Mouse (Mus musculus) ES-Bruce4 (cell line): ENCODE measurements around the gene D930048N14Rik. TPM values are rescaled to one million over a fixed set of nuclear protein-coding genes. Genes with fewer than 3 reads are reported as not detected.

Source experiments
- H3K27ac ChIP-seq: 2 replicates; pipeline ENCODE4 v1.5.1; 2012; ENCODE audit warnings: low read length, inconsistent platforms; ENCODE audit not compliant: insufficient read depth
- H3K27me3 ChIP-seq: 2 replicates; pipeline ENCODE4 v1.6.1; 2012; ENCODE audit warnings: mild to moderate bottlenecking, low read length, inconsistent platforms; ENCODE audit not compliant: control insufficient read depth, poor library complexity, insufficient read depth, severe bottlenecking
- H3K36me3 ChIP-seq: 2 replicates; pipeline ENCODE4 v1.6.1; 2012; ENCODE audit warnings: inconsistent platforms, mild to moderate bottlenecking, low read length, moderate library complexity; ENCODE audit not compliant: control insufficient read depth, poor library complexity, insufficient read depth, severe bottlenecking
- H3K4me1 ChIP-seq: one replicate; pipeline ENCODE4 v1.8.1; 2011; ENCODE audit warnings: low read length; ENCODE audit not compliant: control insufficient read depth, insufficient read depth
- H3K4me3 ChIP-seq: 2 replicates; pipeline ENCODE4 v1.5.1; 2011; ENCODE audit warnings: low read depth, mild to moderate bottlenecking, low read length
- H3K9ac ChIP-seq: 2 replicates; pipeline ENCODE4 v1.6.1; 2012; ENCODE audit warnings: low read depth, mild to moderate bottlenecking, inconsistent platforms; ENCODE audit not compliant: poor library complexity, severe bottlenecking
- H3K9me3 ChIP-seq: replicated peaks from 2 replicates; pipeline ENCODE4 v1.6.1; 2012; ENCODE audit warnings: mild to moderate bottlenecking, low read length, inconsistent platforms; ENCODE audit not compliant: control insufficient read depth, poor library complexity, insufficient read depth, severe bottlenecking
- CTCF ChIP-seq: IDR thresholded peaks from one replicate; pipeline ENCODE4 v1.8.1; 2011; ENCODE audit warnings: low read depth, low read length
- EP300 ChIP-seq: IDR thresholded peaks from 2 replicates; pipeline ENCODE4 v1.6.1; 2011; ENCODE audit warnings: low read depth, low read length; ENCODE audit not compliant: insufficient read depth
- POLR2A ChIP-seq: IDR thresholded peaks from one replicate; pipeline ENCODE4 v1.8.1; 2011; ENCODE audit warnings: low read length; ENCODE audit not compliant: insufficient read depth
- polyA plus RNA-seq: library from polyadenylated mRNA; stranded (reverse); fragments of >200 nt; gene quantifications from 2 replicates; pipeline ENCODE4 v1.2.4, GENCODE M21; 2011; ENCODE audit warnings: low read depth; ENCODE audit not compliant: missing spikeins, insufficient read depth, insufficient read length

D930048N14Rik gene
- polyA plus RNA-seq, 1 experiment, result 10.1 TPM

DNA sequence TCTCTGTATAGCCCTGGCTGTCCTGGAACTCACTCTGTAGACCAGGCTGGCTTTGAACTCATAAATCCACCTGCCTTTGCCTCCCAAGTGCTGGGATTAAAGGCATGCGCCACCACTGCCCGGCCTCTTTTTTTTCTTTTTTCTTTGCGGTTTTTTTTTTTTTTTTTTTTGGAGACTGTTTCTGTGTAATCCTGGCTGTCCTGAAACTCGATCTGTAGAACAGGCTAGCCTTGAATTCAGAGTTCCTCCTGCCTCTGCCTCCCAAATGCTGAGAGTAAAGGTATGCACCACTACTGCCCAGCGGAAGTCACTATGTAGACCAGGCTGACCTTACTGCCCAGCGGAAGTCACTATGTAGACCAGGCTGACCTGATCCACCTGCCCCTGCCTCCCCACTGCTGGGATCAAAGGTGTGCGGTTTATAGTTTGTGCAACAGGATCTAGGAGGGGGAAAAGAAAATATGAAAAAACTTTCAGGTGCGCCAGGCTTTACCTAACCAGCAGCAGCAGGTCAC lies 31.8 kb upstream of the D930048N14Rik start:
- H3K27ac ChIP-seq, result peak overlapping the region; percentile 75

DNA sequence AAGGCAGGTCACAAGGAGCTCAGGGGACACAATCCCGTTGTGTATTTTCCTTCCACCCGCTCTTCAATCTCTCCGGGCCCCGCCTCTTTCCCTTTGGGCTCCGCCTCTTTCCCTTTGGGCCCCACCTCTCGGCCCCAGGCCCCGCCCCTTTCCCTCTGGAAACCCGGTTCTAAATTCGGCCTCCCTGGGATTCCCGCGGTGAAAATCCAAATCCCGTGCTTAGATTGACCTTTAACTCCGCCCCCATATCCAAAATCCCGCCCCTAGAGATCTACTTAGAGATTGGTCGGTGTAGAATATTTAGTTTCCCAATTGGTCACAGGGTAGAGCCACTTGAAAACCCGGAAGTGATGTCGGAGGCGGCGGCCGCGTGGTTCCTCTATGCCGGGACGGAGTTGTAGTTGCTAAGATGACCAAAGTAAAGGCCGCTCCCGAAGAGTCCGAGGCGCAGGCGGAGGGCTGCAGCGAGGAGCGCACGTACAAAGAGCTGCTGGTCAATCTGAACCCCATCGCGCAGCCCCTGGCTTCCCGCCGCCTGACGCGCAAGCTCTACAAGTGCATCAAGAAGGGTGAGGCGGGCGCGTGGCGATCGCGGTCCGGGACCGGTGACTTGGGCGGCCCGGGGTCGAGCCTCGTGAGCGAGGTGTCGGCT lies 31.2 kb upstream of the D930048N14Rik start, which contains the start of gene Nhp2:
Gene Nhp2 (plus strand): TSS at position 327 of the 652 bp plus-strand sequence.
- Histone ChIP-seq H3K4me3 (peak within 1 kb of the TSS; percentile 92), H3K27me3 (no peaks in the 10 kb centered on the region), H3K27ac (peak within 1 kb of the TSS; percentile 75), H3K9ac (peak within 1 kb of the TSS; percentile 96), H3K36me3 (peaks cover 32% of the 10 kb centered on the region), H3K9me3 (no peaks in the 10 kb centered on the region), H3K4me1 (no peaks in the 10 kb centered on the region)
- no peak for TF ChIP-seq CTCF
- peak; percentile 91 for TF ChIP-seq POLR2A

More for the DNA sequence above, 31.8 kb upstream of the D930048N14Rik start:
- peak overlapping the region; percentile 83 for H3K4me3 ChIP-seq
- H3K9me3 ChIP-seq, result no peaks in the 10 kb centered on the region
- H3K27me3 ChIP-seq, result no peaks in the 10 kb centered on the region
- peaks cover 26% of the 10 kb centered on the region for H3K36me3 ChIP-seq
- no peak for TF ChIP-seq EP300
- no peaks in the 10 kb centered on the region for H3K4me1 ChIP-seq
- H3K9ac ChIP-seq, result peak overlapping the region; percentile 68

DNA sequence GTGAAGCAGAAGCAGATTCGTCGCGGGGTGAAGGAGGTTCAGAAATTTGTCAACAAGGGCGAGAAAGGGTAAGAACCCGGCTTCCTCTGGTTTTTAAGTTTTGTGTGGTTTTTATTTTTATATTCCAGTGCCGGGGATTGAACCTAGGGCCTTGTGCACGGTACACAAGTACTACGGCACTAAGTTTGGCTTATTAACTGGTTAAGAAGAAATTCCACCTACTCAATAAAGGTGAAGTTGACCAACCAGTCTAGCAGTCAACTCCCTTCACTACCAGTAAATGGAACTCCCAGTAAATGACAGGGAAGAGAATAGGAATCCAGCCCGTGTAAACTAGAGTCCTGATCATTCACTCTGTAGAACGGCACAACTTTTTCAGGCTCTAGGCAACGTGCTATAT lies 30.7 kb upstream of the D930048N14Rik start:
- Histone ChIP-seq H3K9me3 (no peaks in the 10 kb centered on the region), H3K27me3 (no peaks in the 10 kb centered on the region), H3K27ac (peak overlapping the region; percentile 28; the same call in 1 of the 2 replicates), H3K9ac (peak overlapping the region; percentile 96), H3K4me1 (no peaks in the 10 kb centered on the region), H3K36me3 (peaks cover 37% of the 10 kb centered on the region), H3K4me3 (peak overlapping the region; percentile 92)
- TF ChIP-seq CTCF (no peak), EP300 (no peak), POLR2A (no peak)

DNA sequence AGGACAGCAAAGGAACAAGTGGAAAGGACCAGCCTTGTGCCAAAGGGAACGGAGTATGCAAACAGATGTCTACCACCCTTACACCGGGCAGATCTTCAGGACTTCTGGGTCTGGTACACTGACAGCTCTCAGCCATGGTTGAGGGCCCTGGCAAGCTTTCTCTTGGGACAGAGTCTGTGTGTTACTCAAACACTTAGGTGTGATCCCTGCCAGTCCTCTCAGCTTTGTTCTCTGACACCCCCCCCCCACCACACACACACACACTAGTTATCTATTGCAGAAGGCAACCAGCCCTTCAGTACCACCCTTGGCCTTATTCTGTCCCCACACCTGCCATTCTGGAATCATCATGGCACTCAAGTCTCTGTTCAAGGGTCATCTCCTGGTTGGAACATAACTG lies 29.0 kb upstream of the D930048N14Rik start:
- Histone ChIP-seq H3K4me3 (no peak overlapping the region), H3K27ac (no peak overlapping the region), H3K9me3 (no peaks in the 10 kb centered on the region), H3K27me3 (no peaks in the 10 kb centered on the region), H3K4me1 (no peaks in the 10 kb centered on the region), H3K9ac (peak overlapping the region; percentile 96; the same call in 1 of the 2 replicates), H3K36me3 (peaks cover 49% of the 10 kb centered on the region)
- TF ChIP-seq EP300 (no peak), POLR2A (no peak)

DNA sequence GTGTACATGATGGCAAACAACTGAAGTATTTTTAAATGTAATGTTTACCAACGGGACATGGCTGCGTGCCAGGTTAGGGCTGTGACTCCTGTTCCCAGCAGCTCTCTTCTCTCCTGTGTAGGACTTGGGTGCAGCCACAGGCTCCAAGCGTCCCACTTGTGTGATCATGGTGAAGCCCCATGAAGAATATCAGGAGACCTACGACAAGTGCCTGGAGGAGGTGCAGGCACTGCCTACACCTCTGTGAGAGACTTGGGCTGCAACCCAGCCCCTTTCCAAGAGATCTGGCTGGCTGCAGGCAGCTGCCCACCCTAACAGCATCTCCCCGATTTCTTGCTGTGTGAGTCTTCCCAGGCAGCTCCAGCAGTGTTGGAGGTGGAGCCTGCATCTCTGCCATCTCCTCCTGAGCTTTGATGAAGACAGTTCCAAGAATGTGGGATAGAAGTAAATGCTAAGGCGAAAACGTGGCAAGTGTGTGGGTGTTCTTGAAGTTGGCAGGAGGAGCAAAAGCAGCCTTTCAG lies 27.7 kb upstream of the D930048N14Rik start:
- Histone ChIP-seq H3K36me3 (peaks cover 61% of the 10 kb centered on the region), H3K27ac (no peak overlapping the region), H3K4me1 (no peaks in the 10 kb centered on the region), H3K27me3 (no peaks in the 10 kb centered on the region), H3K9ac (no peak overlapping the region), H3K4me3 (no peak overlapping the region), H3K9me3 (no peaks in the 10 kb centered on the region)
- no peak for TF ChIP-seq POLR2A
- TF ChIP-seq CTCF, result no peak

DNA sequence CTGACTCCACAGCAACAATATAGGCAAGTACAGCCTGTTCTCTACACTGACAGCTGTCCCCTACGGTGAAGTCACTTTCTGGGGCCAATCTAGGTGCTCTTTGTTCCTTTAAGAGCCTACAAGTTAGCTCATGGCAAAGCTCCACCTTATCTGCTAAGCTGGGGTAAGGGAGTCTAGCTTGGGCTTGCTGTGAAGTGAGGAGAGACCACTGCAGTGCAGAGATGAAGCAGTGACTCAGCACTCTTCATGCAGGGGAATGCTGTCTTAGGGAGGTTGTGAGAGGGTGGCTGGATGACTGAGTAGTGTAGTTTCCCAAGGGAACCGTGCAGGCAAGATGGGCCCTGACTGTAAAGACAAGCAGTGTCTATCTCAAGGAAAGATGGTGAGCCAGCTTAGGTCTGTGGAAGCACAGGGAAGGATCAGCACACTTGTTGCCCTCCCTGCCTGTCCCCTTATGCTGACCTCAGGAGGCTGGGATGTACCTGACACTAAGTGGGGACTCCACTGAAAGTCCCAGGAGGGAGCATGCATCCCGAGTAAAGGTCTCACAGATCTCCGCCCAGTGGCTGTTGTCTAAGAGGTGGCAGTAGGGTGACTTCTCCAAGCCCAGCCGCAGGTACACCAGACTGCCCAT lies 25.4 kb upstream of the D930048N14Rik start:
- Histone ChIP-seq H3K36me3 (peaks cover 72% of the 10 kb centered on the region), H3K27me3 (no peaks in the 10 kb centered on the region), H3K4me3 (no peak overlapping the region), H3K27ac (peak overlapping the region; percentile 76), H3K9ac (no peak overlapping the region), H3K9me3 (no peaks in the 10 kb centered on the region), H3K4me1 (no peaks in the 10 kb centered on the region)
- no peak for TF ChIP-seq CTCF
- no peak for TF ChIP-seq EP300
